Mouse (Mus musculus) embryonic facial prominence, embryonic 11.5 days (tissue): ENCODE data around the gene Rslcan18. TPM values are rescaled to one million over a fixed set of nuclear protein-coding genes. Genes with fewer than 3 reads are reported as not detected.
A peak's percentile ranks its signal among the peaks of the same experiment; 100 is the strongest.

Source experiments
- ATAC-seq: fragments of 200-750 bp; cut with Nextera tagmentation; replicated peaks from 2 replicates; pipeline ENCODE4 v1.8.0; 2017; ENCODE audit warnings: low read depth; ENCODE audit not compliant: insufficient number of reproducible peaks, low FRiP score, low TSS enrichment
- DNase-seq: peaks from one replicate; pipeline ENCODE4 v3.0.0-alpha.2; 2015; ENCODE audit warnings: low spot score
- H3K27ac ChIP-seq: fragments of 300-500 bp; sonication (generic); replicated peaks from 2 replicates; pipeline ENCODE4 v1.5.1; 2014; ENCODE audit warnings: mild to moderate bottlenecking, low read depth, low read length, control low read depth
- H3K27me3 ChIP-seq: fragments of 300-500 bp; sonication (generic); 2 replicates; pipeline ENCODE4 v1.6.1; 2014; ENCODE audit warnings: mild to moderate bottlenecking, low read length, moderate library complexity, mixed read lengths; ENCODE audit not compliant: control insufficient read depth, insufficient read depth
- H3K36me3 ChIP-seq: fragments of 300-500 bp; sonication (generic); replicated peaks from 2 replicates; pipeline ENCODE4 v1.6.1; 2014; ENCODE audit warnings: low read depth, mild to moderate bottlenecking, low read length, moderate library complexity, mixed read lengths; ENCODE audit not compliant: control insufficient read depth, insufficient read depth
- H3K4me1 ChIP-seq: fragments of 300-500 bp; sonication (generic); 2 replicates; pipeline ENCODE4 v1.6.1; 2014; ENCODE audit warnings: low read length, mixed read lengths; ENCODE audit not compliant: control insufficient read depth, insufficient read depth
- H3K4me2 ChIP-seq: fragments of 300-500 bp; sonication (generic); 2 replicates; pipeline ENCODE4 v1.6.1; 2014; ENCODE audit warnings: low read depth, mild to moderate bottlenecking, control low read depth, low read length, moderate library complexity
- H3K4me3 ChIP-seq: fragments of 300-500 bp; sonication (generic); 2 replicates; pipeline ENCODE4 v1.5.1; 2014; ENCODE audit warnings: low read depth, low read length, control low read depth
- H3K9ac ChIP-seq: fragments of 300-500 bp; sonication (generic); replicated peaks from 2 replicates; pipeline ENCODE4 v1.6.1; 2014; ENCODE audit warnings: mild to moderate bottlenecking, control low read depth, low read length
- H3K9me3 ChIP-seq: fragments of 300-500 bp; sonication (generic); replicated peaks from 2 replicates; pipeline ENCODE4 v1.6.1; 2016; ENCODE audit warnings: mild to moderate bottlenecking, low read length, inconsistent platforms, mixed read lengths; ENCODE audit not compliant: control insufficient read depth
- WGBS: fragments of 180-500 bp; shearing (Covaris S2); extraction: QIAGEN DNeasy Blood & Tissue Kit; methylation state at CpG from one replicate; pipeline ENCODE4 v1.1.7; 2014; 5-methylcytosine and 5-hydroxymethylcytosine counted together
- polyA plus RNA-seq: library from polyadenylated mRNA; unstranded; fragments of >200 nt; fragmentation: Nextera tagmentation; extraction: Ambion mirVana; gene quantifications from 2 replicates; pipeline ENCODE4 v1.2.1, GENCODE M21; 2014

Gene Rslcan18
- polyA plus RNA-seq, 1 experiment from 2014 or later: 0.39 TPM

GRCm38 (mm10) chr13:67065386-67065785 is 50.7 kb downstream of the Rslcan18 start:
- H3K27ac ChIP-seq: no peak overlapping the region
- peaks cover 9% of the 10 kb centered on the region for H3K36me3 ChIP-seq
- H3K4me1 ChIP-seq: no peaks in the 10 kb centered on the region
- H3K4me2 ChIP-seq: no peak overlapping the region
- no peaks in the 10 kb centered on the region for H3K9me3 ChIP-seq
- no peak overlapping the region for H3K9ac ChIP-seq
- H3K27me3 ChIP-seq: no peaks in the 10 kb centered on the region
- WGBS: 87% methylated on average over 8 of the region's 8 CpGs
- ATAC-seq (no peak), DNase-seq (no peak)
- H3K4me3 ChIP-seq: no peak overlapping the region

- Histone ChIP-seq H3K27ac (no peak overlapping the region), H3K27me3 (no peaks in the 10 kb centered on the region), H3K4me2 (no peak overlapping the region), H3K4me3 (no peak overlapping the region), H3K9ac (no peak overlapping the region), H3K4me1 (no peaks in the 10 kb centered on the region), H3K9me3 (no peaks in the 10 kb centered on the region), H3K36me3 (no peaks in the 10 kb centered on the region)
- ATAC-seq (no peak), DNase-seq (no peak)
- 59% methylated on average over 7 of the region's 7 CpGs for WGBS
These were observed 53.6 kb downstream of the Rslcan18 start for GRCm38 (mm10) chr13:67062427-67062826.

- no peaks in the 10 kb centered on the region for H3K4me1 ChIP-seq
- H3K36me3 ChIP-seq: no peaks in the 10 kb centered on the region
- H3K27ac ChIP-seq: peak within 1 kb of the TSS; percentile 47; the same call in 1 of the 2 replicates
- peak; percentile 97 for ATAC-seq
- H3K4me2 ChIP-seq: peak within 1 kb of the TSS; percentile 64
- H3K9ac ChIP-seq: peak within 1 kb of the TSS; percentile 70
- peak within 1 kb of the TSS; percentile 69 for H3K4me3 ChIP-seq
- no peaks in the 10 kb centered on the region; the same call in 1 of the 2 replicates for H3K9me3 ChIP-seq
- under 1% methylated on average over 27 of the region's 27 CpGs for WGBS
- H3K27me3 ChIP-seq: no peaks in the 10 kb centered on the region
- peak; percentile 94 for DNase-seq
These were observed 55.2 kb downstream of the Rslcan18 start, which contains the start of gene Zfp712 for GRCm38 (mm10) chr13:67060786-67061358. Zfp712 (minus strand) TSS chr13:67061170.

- Histone ChIP-seq H3K27me3 (no peaks in the 10 kb centered on the region), H3K9ac (peak overlapping the region; percentile 70), H3K4me2 (peak overlapping the region; percentile 64), H3K27ac (peak overlapping the region; percentile 47; the same call in 1 of the 2 replicates), H3K36me3 (no peaks in the 10 kb centered on the region), H3K4me1 (no peaks in the 10 kb centered on the region), H3K9me3 (no peaks in the 10 kb centered on the region; the same call in 1 of the 2 replicates), H3K4me3 (peak overlapping the region; percentile 69)
- DNase-seq: no peak
- WGBS: 4% methylated on average over 12 of the region's 12 CpGs
- peak; percentile 61 for ATAC-seq
These were observed 55.8 kb downstream of the Rslcan18 start for GRCm38 (mm10) chr13:67060161-67060785.

Other genes with a start within 250 kb of the Rslcan18 start
- gene Gm10767, start 211.3 kb downstream of the Rslcan18 start, polyA plus RNA-seq: 1.0 and 1.8 TPM in 2 replicates
- 5.0 and 5.6 TPM in 2 replicates for gene Zfp712, start 55.1 kb downstream of the Rslcan18 start, polyA plus RNA-seq
- 10.1 and 11.5 TPM in 2 replicates for gene Zfp708, start 18.3 kb downstream of the Rslcan18 start, polyA plus RNA-seq
- 2.1 and 3.2 TPM in 2 replicates for gene Gm28557, start 7.7 kb downstream of the Rslcan18 start, polyA plus RNA-seq
- gene Zfp759, start 5.4 kb upstream of the Rslcan18 start, polyA plus RNA-seq: 2.7 and 3.8 TPM in 2 replicates
- gene Rsl1, start 56.9 kb upstream of the Rslcan18 start, polyA plus RNA-seq: 6.7 and 7.7 TPM in 2 replicates
- 2.6 and 2.8 TPM in 2 replicates for gene Zfp455, start 78.2 kb upstream of the Rslcan18 start, polyA plus RNA-seq
- 2.1 and 2.9 TPM in 2 replicates for gene Zfp458, start 162.2 kb upstream of the Rslcan18 start, polyA plus RNA-seq
- gene Zfp457, start 190.2 kb upstream of the Rslcan18 start, polyA plus RNA-seq: 0.53 and 0.66 TPM in 2 replicates
- gene Zfp595, start 216.3 kb upstream of the Rslcan18 start, polyA plus RNA-seq: 3.2 and 3.3 TPM in 2 replicates
- not detected in 2 replicates for gene Gm28044, start 244.3 kb upstream of the Rslcan18 start, polyA plus RNA-seq
- 1.4 and 1.9 TPM in 2 replicates for gene Zfp953, start 244.3 kb upstream of the Rslcan18 start, polyA plus RNA-seq